Mouse (Mus musculus): Measurements from ENCODE around the gene 4932438A13Rik. TPM values are rescaled to one million over a fixed set of nuclear protein-coding genes. Genes with fewer than 3 reads are reported as not detected.

The 4932438A13Rik gene
- polyA plus RNA-seq (2011; ENCODE audit: insufficient read depth, insufficient read length, low replicate concordance, missing spikeins) = 14.7 and 20.5 TPM in 2 replicates

- peak within 1 kb of the TSS; percentile 91 for H3K4me3 ChIP-seq (replicated peaks; ENCODE audit: control insufficient read depth, low read depth, low read length)
- H3K27ac ChIP-seq (ENCODE audit: control insufficient read depth, insufficient read depth, low read depth, low read length, poor library complexity) = peak within 1 kb of the TSS; percentile 87
- 2% methylated on average over 38 of the region's 38 CpGs for WGBS
- TF ChIP-seq POLR2A (IDR thresholded peaks at IDR 0.05; ENCODE audit: borderline replicate concordance, control insufficient read depth, low read depth, low read length) (peak; percentile 94), CTCF (IDR thresholded peaks at IDR 0.05; ENCODE audit: control insufficient read depth, insufficient read depth, low read length) (no peak)
- H3K4me1 ChIP-seq (ENCODE audit: control insufficient read depth, insufficient read depth, low read length) = peaks cover 2% of the 10 kb centered on the region; the same call in 1 of the 2 replicates
Observed at GRCm38 (mm10) chr3:36862721-36863275, at the start of gene 4932438A13Rik. TSS of gene 4932438A13Rik (plus strand) at chr3:36863104.

- WGBS = 59% methylated on average over 5 of the region's 5 CpGs
- no peak overlapping the region for H3K4me3 ChIP-seq (replicated peaks; ENCODE audit: control insufficient read depth, low read depth, low read length)
- H3K4me1 ChIP-seq (ENCODE audit: control insufficient read depth, insufficient read depth, low read length) = no peaks in the 10 kb centered on the region
- TF ChIP-seq CTCF (IDR thresholded peaks at IDR 0.05; ENCODE audit: control insufficient read depth, insufficient read depth, low read length) (no peak), POLR2A (IDR thresholded peaks at IDR 0.05; ENCODE audit: borderline replicate concordance, control insufficient read depth, low read depth, low read length) (no peak)
- H3K27ac ChIP-seq (ENCODE audit: control insufficient read depth, insufficient read depth, low read depth, low read length, poor library complexity) = no peak overlapping the region
Observed at GRCm38 (mm10) chr3:36816633-36817032, 46.3 kb upstream of the 4932438A13Rik start.

- no peaks in the 10 kb centered on the region for H3K4me1 ChIP-seq (ENCODE audit: control insufficient read depth, insufficient read depth, low read length)
- no peak overlapping the region for H3K27ac ChIP-seq (ENCODE audit: control insufficient read depth, insufficient read depth, low read depth, low read length, poor library complexity)
- no peak overlapping the region for H3K4me3 ChIP-seq (replicated peaks; ENCODE audit: control insufficient read depth, low read depth, low read length)
- whole genome bisulfite sequencing = 46% methylated on average over 7 of the region's 7 CpGs
- no peak for TF ChIP-seq CTCF (IDR thresholded peaks at IDR 0.05; ENCODE audit: control insufficient read depth, insufficient read depth, low read length)
- no peak for TF ChIP-seq POLR2A (IDR thresholded peaks at IDR 0.05; ENCODE audit: borderline replicate concordance, control insufficient read depth, low read depth, low read length)
Observed at GRCm38 (mm10) chr3:36819402-36819801, 43.5 kb upstream of the 4932438A13Rik start.

- Histone ChIP-seq H3K4me1 (ENCODE audit: control insufficient read depth, insufficient read depth, low read length) (no peaks in the 10 kb centered on the region), H3K27ac (ENCODE audit: control insufficient read depth, insufficient read depth, low read depth, low read length, poor library complexity) (no peak overlapping the region), H3K4me3 (replicated peaks; ENCODE audit: control insufficient read depth, low read depth, low read length) (no peak overlapping the region)
- WGBS = 90% methylated on average over 9 of the region's 9 CpGs
- TF ChIP-seq POLR2A (IDR thresholded peaks at IDR 0.05; ENCODE audit: borderline replicate concordance, control insufficient read depth, low read depth, low read length) (no peak), CTCF (IDR thresholded peaks at IDR 0.05; ENCODE audit: control insufficient read depth, insufficient read depth, low read length) (no peak)
Observed at GRCm38 (mm10) chr3:36821037-36821436, 41.9 kb upstream of the 4932438A13Rik start.

- Histone ChIP-seq H3K27ac (ENCODE audit: control insufficient read depth, insufficient read depth, low read depth, low read length, poor library complexity) (no peak overlapping the region), H3K4me3 (replicated peaks; ENCODE audit: control insufficient read depth, low read depth, low read length) (no peak overlapping the region), H3K4me1 (ENCODE audit: control insufficient read depth, insufficient read depth, low read length) (no peaks in the 10 kb centered on the region)
- TF ChIP-seq CTCF (IDR thresholded peaks at IDR 0.05; ENCODE audit: control insufficient read depth, insufficient read depth, low read length) (no peak), POLR2A (IDR thresholded peaks at IDR 0.05; ENCODE audit: borderline replicate concordance, control insufficient read depth, low read depth, low read length) (no peak)
- 57% methylated on average over 1 of the region's 1 CpGs for whole genome bisulfite sequencing
Observed at GRCm38 (mm10) chr3:36825098-36825497, 37.8 kb upstream of the 4932438A13Rik start.

GRCm38 (mm10) chr3:36825554-36825953 is 37.4 kb upstream of the 4932438A13Rik start:
- TF ChIP-seq POLR2A (IDR thresholded peaks at IDR 0.05; ENCODE audit: borderline replicate concordance, control insufficient read depth, low read depth, low read length) (no peak), CTCF (IDR thresholded peaks at IDR 0.05; ENCODE audit: control insufficient read depth, insufficient read depth, low read length) (no peak)
- WGBS = 74% methylated on average over 4 of the region's 4 CpGs
- Histone ChIP-seq H3K4me1 (ENCODE audit: control insufficient read depth, insufficient read depth, low read length) (no peaks in the 10 kb centered on the region), H3K4me3 (replicated peaks; ENCODE audit: control insufficient read depth, low read depth, low read length) (no peak overlapping the region), H3K27ac (ENCODE audit: control insufficient read depth, insufficient read depth, low read depth, low read length, poor library complexity) (no peak overlapping the region)

- no peaks in the 10 kb centered on the region for H3K4me1 ChIP-seq (ENCODE audit: control insufficient read depth, insufficient read depth, low read length)
- H3K4me3 ChIP-seq (replicated peaks; ENCODE audit: control insufficient read depth, low read depth, low read length) = no peak overlapping the region
- no peak for TF ChIP-seq POLR2A (IDR thresholded peaks at IDR 0.05; ENCODE audit: borderline replicate concordance, control insufficient read depth, low read depth, low read length)
- TF ChIP-seq CTCF (IDR thresholded peaks at IDR 0.05; ENCODE audit: control insufficient read depth, insufficient read depth, low read length) = no peak
- no peak overlapping the region for H3K27ac ChIP-seq (ENCODE audit: control insufficient read depth, insufficient read depth, low read depth, low read length, poor library complexity)
- WGBS = 60% methylated on average over 8 of the region's 8 CpGs
Observed at GRCm38 (mm10) chr3:36827274-36828025, 35.5 kb upstream of the 4932438A13Rik start.

- H3K4me3 ChIP-seq (replicated peaks; ENCODE audit: control insufficient read depth, low read depth, low read length) = no peak overlapping the region
- TF ChIP-seq POLR2A (IDR thresholded peaks at IDR 0.05; ENCODE audit: borderline replicate concordance, control insufficient read depth, low read depth, low read length) = no peak
- no peak for TF ChIP-seq CTCF (IDR thresholded peaks at IDR 0.05; ENCODE audit: control insufficient read depth, insufficient read depth, low read length)
- H3K4me1 ChIP-seq (ENCODE audit: control insufficient read depth, insufficient read depth, low read length) = no peaks in the 10 kb centered on the region
- WGBS = 56% methylated on average over 3 of the region's 3 CpGs
- H3K27ac ChIP-seq (ENCODE audit: control insufficient read depth, insufficient read depth, low read depth, low read length, poor library complexity) = no peak overlapping the region
Observed at GRCm38 (mm10) chr3:36830218-36830617, 32.7 kb upstream of the 4932438A13Rik start.
